Mouse (Mus musculus): ENCODE data around the gene Tpra1.

Tpra1 gene

GRCm38 (mm10) chr6:88928026-88928425, 26.0 kb downstream of the Tpra1 start:
- no peak for DNase-seq (ENCODE audit: low spot score)

- no peak for DNase-seq (ENCODE audit: low spot score)
These were observed 26.5 kb downstream of the Tpra1 start for GRCm38 (mm10) chr6:88928576-88928975.

- no peak for DNase-seq (ENCODE audit: low spot score)
These were observed 27.4 kb downstream of the Tpra1 start for GRCm38 (mm10) chr6:88929451-88929850.

GRCm38 (mm10) chr6:88930049-88930448, 28.0 kb downstream of the Tpra1 start:
- DNase-seq (ENCODE audit: low spot score), result no peak

- DNase-seq (ENCODE audit: low spot score), result no peak
These were observed 29.4 kb downstream of the Tpra1 start for GRCm38 (mm10) chr6:88931449-88931848.

- DNase-seq (ENCODE audit: low spot score), result no peak
These were observed 32.1 kb downstream of the Tpra1 start for GRCm38 (mm10) chr6:88934132-88934531.

- no peak for DNase-seq (ENCODE audit: low spot score)
These were observed 32.8 kb downstream of the Tpra1 start for GRCm38 (mm10) chr6:88934816-88935215.

- DNase-seq (ENCODE audit: low spot score), result no peak
These were observed 33.8 kb downstream of the Tpra1 start for GRCm38 (mm10) chr6:88935735-88936276.

- DNase-seq (ENCODE audit: low spot score), result no peak
These were observed 34.5 kb downstream of the Tpra1 start for GRCm38 (mm10) chr6:88936342-88937213.

- no peak for DNase-seq (ENCODE audit: low spot score)
These were observed 35.1 kb downstream of the Tpra1 start for GRCm38 (mm10) chr6:88937214-88937549.

GRCm38 (mm10) chr6:88937971-88938663, 36.1 kb downstream of the Tpra1 start:
- DNase-seq (ENCODE audit: low spot score), result no peak

- DNase-seq (ENCODE audit: low spot score), result no peak
These were observed 36.6 kb downstream of the Tpra1 start for GRCm38 (mm10) chr6:88938664-88939055.

GRCm38 (mm10) chr6:88939281-88940089, 37.4 kb downstream of the Tpra1 start:
- no peak for DNase-seq (ENCODE audit: low spot score)

GRCm38 (mm10) chr6:88940090-88940916, 38.3 kb downstream of the Tpra1 start:
- DNase-seq (ENCODE audit: low spot score), result no peak

GRCm38 (mm10) chr6:88941628-88942027, 39.6 kb downstream of the Tpra1 start:
- no peak for DNase-seq (ENCODE audit: low spot score)

GRCm38 (mm10) chr6:88942595-88942994, 40.5 kb downstream of the Tpra1 start:
- no peak for DNase-seq (ENCODE audit: low spot score)

GRCm38 (mm10) chr6:88943666-88944065, 41.6 kb downstream of the Tpra1 start:
- no peak for DNase-seq (ENCODE audit: low spot score)

GRCm38 (mm10) chr6:88946442-88946841, 44.4 kb downstream of the Tpra1 start:
- no peak for DNase-seq (ENCODE audit: low spot score)

- no peak for DNase-seq (ENCODE audit: low spot score)
These were observed 45.7 kb downstream of the Tpra1 start for GRCm38 (mm10) chr6:88947771-88948170.

GRCm38 (mm10) chr6:88956725-88957124, 54.7 kb downstream of the Tpra1 start:
- no peak for DNase-seq (ENCODE audit: low spot score)

GRCm38 (mm10) chr6:88957313-88957712, 55.3 kb downstream of the Tpra1 start:
- DNase-seq (ENCODE audit: low spot score), result no peak
